Mouse (Mus musculus) spleen, adult 2 months (tissue): Measurements from ENCODE around the gene Lzts2.

Source experiments
- CTCF ChIP-seq: fragments of 200-500 bp; IDR thresholded peaks from 2 replicates; pipeline ENCODE4 v1.5.1; 2011; ENCODE audit warnings: mild to moderate bottlenecking, inconsistent platforms; ENCODE audit not compliant: insufficient read depth, insufficient read length, insufficient replicate concordance; ENCODE audit errors: extremely low read depth
- POLR2A ChIP-seq: fragments of 200-500 bp; IDR thresholded peaks from 2 replicates; pipeline ENCODE4 v1.6.1; 2011; ENCODE audit warnings: low read depth, low read length, inconsistent platforms

- TF ChIP-seq CTCF (no peak), POLR2A (no peak)
Observed at GRCm38 (mm10) chr19:45046523-45047321, 32.5 kb downstream of the Lzts2 start.
